Mouse (Mus musculus): Measurements from ENCODE around the gene Hist2h2aa1.
"Not testable (repeated sequence)": the region's sequence is repeated elsewhere in the genome, so short reads cannot be mapped to it uniquely, and the experiment has no call there.

The Hist2h2aa1 gene

DNA sequence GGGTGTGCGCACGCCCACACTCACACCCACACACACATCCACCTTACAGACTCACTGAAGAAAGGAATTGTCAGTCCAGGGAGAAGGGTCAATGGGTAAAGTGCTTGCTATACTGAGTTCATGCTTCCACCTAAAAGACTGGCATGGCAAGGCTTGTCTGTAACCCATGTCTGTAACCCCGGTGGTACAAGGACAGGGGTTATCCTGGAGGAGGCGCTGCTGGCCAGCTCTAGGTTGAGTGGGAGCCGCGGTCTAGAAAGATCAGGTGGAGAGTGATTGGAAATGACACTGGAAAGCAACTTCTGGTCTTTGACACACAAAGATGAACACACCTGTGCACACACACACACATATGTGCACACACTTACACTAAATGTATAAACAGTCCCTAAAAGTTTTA is 35.4 kb downstream of the Hist2h2aa1 start:
- no peak for DNase-seq (ENCODE audit: low spot score)

DNA sequence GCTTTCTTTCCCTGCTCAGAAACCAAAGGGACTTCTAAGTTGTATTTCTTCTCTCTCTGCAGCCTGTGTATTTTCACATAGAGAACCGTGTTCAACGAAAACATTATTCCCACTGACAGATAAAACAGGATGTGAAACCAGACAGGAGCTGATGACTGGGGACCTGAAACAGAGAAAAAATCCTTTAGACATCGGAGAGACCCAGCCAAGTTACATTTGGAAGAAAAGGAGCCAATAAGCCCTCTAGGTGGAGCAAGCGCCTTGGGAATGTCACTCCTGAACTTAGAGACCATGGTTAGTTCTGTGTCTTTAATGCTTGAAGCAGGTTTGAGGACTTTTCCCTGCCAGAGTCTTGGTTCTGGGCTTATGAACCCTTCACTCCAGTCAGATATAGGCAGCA is 39.2 kb downstream of the Hist2h2aa1 start:
- DNase-seq (ENCODE audit: low spot score), result no peak

DNA sequence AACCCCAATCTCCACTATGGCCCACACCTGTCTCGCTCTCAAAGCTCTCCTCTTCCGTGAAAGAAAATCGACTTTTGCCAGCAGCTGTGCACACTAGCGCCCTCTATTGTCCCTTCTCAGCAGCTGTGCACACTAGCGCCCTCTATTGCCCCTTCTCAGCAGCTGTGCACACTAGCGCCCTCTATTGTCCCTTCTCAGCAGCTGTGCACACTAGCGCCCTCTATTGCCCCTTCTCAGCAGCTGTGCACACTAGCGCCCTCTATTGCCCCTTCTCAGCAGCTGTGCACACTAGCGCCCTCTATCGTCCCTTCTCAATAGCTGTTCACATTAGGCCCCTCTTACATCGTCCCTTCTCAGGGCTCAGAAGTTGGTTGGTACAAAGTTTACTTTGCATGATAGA is 42.0 kb downstream of the Hist2h2aa1 start:
- DNase-seq (ENCODE audit: low spot score), result peak; percentile 31

DNA sequence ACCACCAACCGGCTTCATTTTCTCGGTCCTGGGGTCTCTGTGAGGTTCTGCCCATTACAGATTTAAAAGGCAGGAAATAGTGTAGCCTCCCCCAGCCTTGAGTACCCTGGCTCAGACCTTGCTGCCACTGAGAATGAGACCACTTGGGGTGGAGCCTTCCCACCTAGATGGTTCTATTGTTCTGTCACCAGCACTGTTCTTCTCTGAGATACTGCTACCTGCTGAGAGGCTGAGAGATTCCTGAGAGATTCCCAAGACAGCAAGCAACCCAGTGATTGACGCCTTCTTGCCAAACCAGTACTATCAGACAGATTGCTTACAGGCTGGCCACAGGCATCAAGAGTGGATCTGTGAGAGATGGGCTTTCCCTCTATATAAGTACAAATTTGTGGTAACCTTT is 43.9 kb downstream of the Hist2h2aa1 start:
- DNase-seq (ENCODE audit: low spot score), result no peak

GRCm38 (mm10) chr3:96290727-96291126 is 45.4 kb downstream of the Hist2h2aa1 start:
- not testable (repeated sequence) for DNase-seq (ENCODE audit: low spot score)

DNA sequence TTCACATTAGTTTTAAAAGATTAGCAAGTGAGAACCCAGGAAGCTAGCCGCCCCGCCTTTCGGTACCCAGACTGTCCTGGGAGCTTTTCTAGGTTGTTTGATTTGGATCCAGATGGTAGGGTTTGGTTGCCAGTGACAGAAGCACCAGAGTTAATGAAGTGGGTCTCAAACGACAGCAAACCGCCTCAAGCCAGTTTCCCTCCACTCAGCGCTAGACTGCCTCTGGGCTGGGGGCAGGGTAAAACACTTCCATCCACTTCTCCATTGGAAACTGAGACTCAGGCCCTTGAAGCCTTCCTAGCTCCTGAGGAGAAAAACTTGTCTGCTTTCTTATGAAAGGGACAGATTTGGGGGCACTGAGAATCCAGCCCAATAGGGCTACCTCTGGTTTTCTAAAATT is 47.3 kb downstream of the Hist2h2aa1 start:
- no peak for DNase-seq (ENCODE audit: low spot score)

DNA sequence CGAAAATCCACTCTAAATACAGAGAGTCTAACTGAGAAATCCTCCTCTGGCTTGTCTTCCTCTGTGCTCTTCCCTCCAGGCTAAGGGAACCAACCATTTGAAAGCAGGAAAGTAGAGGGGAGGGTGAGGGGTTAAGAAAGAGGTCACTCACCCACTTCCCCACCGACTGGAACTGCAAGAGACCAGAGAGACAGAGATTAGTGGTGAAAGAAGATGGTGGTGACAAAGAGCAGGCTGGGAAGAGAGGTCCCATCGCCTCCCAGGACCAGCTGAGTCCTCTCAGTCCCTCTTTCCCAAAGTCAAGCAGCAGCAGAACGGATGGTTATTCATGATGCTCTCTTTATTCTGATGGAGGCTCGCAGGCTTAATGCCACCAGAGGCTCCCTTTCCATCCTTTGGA is 48.1 kb downstream of the Hist2h2aa1 start:
- no peak for DNase-seq (ENCODE audit: low spot score)

GRCm38 (mm10) chr3:96293787-96294186 is 48.5 kb downstream of the Hist2h2aa1 start, which contains the start of gene Fcgr1:
Gene Fcgr1 (minus strand): TSS chr3:96293969.
- DNase-seq (ENCODE audit: low spot score), result no peak
